Mouse (Mus musculus) ES-E14 (cell line): Measurements from ENCODE around the gene Cwc22. TPM values are rescaled to one million over a fixed set of nuclear protein-coding genes. Genes with fewer than 3 reads are reported as not detected.

Experiments
- DNase-seq: peaks from one replicate; pipeline ENCODE4 v3.0.0-alpha.2; 2013; ENCODE audit warnings: low read depth, low spot score
- H3K27ac ChIP-seq: 2 replicates; pipeline ENCODE4 v1.5.1; 2012; ENCODE audit warnings: low read depth, mild to moderate bottlenecking, low read length, moderate library complexity, mixed read lengths; ENCODE audit not compliant: poor library complexity, insufficient read depth, severe bottlenecking
- H3K36me3 ChIP-seq: 2 replicates; pipeline ENCODE4 v1.6.1; 2012; ENCODE audit warnings: mild to moderate bottlenecking, low read length, moderate library complexity, mixed read lengths; ENCODE audit not compliant: control insufficient read depth, poor library complexity, insufficient read depth, severe bottlenecking
- H3K4me1 ChIP-seq, 2 experiments: fragments of 150-350 bp in 1 of 2; sonication (generic) in 1 of 2; 2 replicates each; pipeline ENCODE4 v1.6.1; 2012; ENCODE audit warnings: low read length in 2 of 2, mild to moderate bottlenecking in 1 of 2, mixed read lengths in 1 of 2; ENCODE audit not compliant: control insufficient read depth in 2 of 2, insufficient read depth in 2 of 2, poor library complexity in 1 of 2
- H3K4me3 ChIP-seq, 2 experiments: fragments of 150-350 bp in 1 of 2; sonication (generic) in 1 of 2; 2 replicates each; pipeline ENCODE4 v1.5.1; 2012; ENCODE audit warnings: low read length in 2 of 2, low read depth in 1 of 2, mild to moderate bottlenecking in 1 of 2, mixed read lengths in 1 of 2; ENCODE audit not compliant: insufficient read depth in 1 of 2, poor library complexity in 1 of 2, severe bottlenecking in 1 of 2
- H3K9ac ChIP-seq: 2 replicates; pipeline ENCODE4 v1.6.1; 2012; ENCODE audit warnings: low read depth, mild to moderate bottlenecking, low read length, mixed read lengths; ENCODE audit not compliant: poor library complexity, insufficient read depth, severe bottlenecking
- H3K9me3 ChIP-seq: fragments of 150-350 bp; sonication (generic); 2 replicates; pipeline ENCODE4 v1.6.1; 2012; ENCODE audit warnings: low read depth, mild to moderate bottlenecking, low read length; ENCODE audit not compliant: control insufficient read depth, insufficient read depth
- CHD2 ChIP-seq: IDR thresholded peaks from 2 replicates; pipeline ENCODE4 v1.6.1; 2014; ENCODE audit warnings: mild to moderate bottlenecking, low read depth, low read length, inconsistent platforms
- HCFC1 ChIP-seq: IDR thresholded peaks from 2 replicates; pipeline ENCODE4 v1.6.1; 2012; ENCODE audit warnings: low read length, inconsistent platforms, borderline replicate concordance; ENCODE audit not compliant: insufficient read depth
- MAFK ChIP-seq: IDR thresholded peaks from 2 replicates; pipeline ENCODE4 v1.6.1; 2014; ENCODE audit warnings: mild to moderate bottlenecking, low read depth, low read length, inconsistent platforms; ENCODE audit not compliant: insufficient read depth
- ZC3H11A ChIP-seq: IDR thresholded peaks from 2 replicates; pipeline ENCODE4 v1.6.1; 2012; ENCODE audit warnings: low read depth, mild to moderate bottlenecking, inconsistent platforms, low read length, borderline replicate concordance
- ZNF384 ChIP-seq: IDR thresholded peaks from 2 replicates; pipeline ENCODE4 v1.6.1; 2012; ENCODE audit warnings: low read depth, low read length, inconsistent platforms
- in situ Hi-C, 2 experiments: fragments of 600-800 bp; cut with MboI; formaldehyde crosslinking; loops; one replicate each; pipeline ENCODE4 v1.15.1; 2025; ENCODE audit warnings: low sequenced_read_pairs in 2 of 2, inconsistent platforms in 1 of 2; ENCODE audit not compliant: unreplicated experiment in 2 of 2
- total RNA-seq: library from RNA; depleted of rRNA; stranded (reverse); fragments of 300-350 nt; gene quantifications from 2 replicates; pipeline ENCODE4 v1.2.3, GENCODE M21; 2012

The Cwc22 gene
- total RNA-seq, 1 experiment, result 57.7 TPM

GRCm38 (mm10) chr2:77916586-77917359 lies 29.4 kb downstream of the Cwc22 start:
- in situ Hi-C loops, result no loop called here
- no peak for TF ChIP-seq MAFK
- H3K9me3 ChIP-seq, result no peaks in the 10 kb centered on the region
- H3K9ac ChIP-seq, result no peak overlapping the region
- H3K36me3 ChIP-seq, result peaks cover 12% of the 10 kb centered on the region
- H3K27ac ChIP-seq, result no peak overlapping the region
- H3K4me1 ChIP-seq, result no peaks in the 10 kb centered on the region
- H3K4me3 ChIP-seq, result no peak overlapping the region
- DNase-seq, result no peak

GRCm38 (mm10) chr2:77915187-77915586 lies 31.0 kb downstream of the Cwc22 start:
- H3K9ac ChIP-seq, result no peak overlapping the region
- no peaks in the 10 kb centered on the region for H3K4me1 ChIP-seq
- H3K36me3 ChIP-seq, result peaks cover 12% of the 10 kb centered on the region
- in situ Hi-C loops, result no loop called here
- TF ChIP-seq HCFC1 (no peak), CHD2 (no peak), ZC3H11A (no peak), ZNF384 (no peak), MAFK (no peak)
- H3K9me3 ChIP-seq, result no peaks in the 10 kb centered on the region
- H3K4me3 ChIP-seq, result no peak overlapping the region
- no peak for DNase-seq
- no peak overlapping the region for H3K27ac ChIP-seq

GRCm38 (mm10) chr2:77913628-77914027 lies 32.5 kb downstream of the Cwc22 start:
- no peak overlapping the region for H3K4me3 ChIP-seq
- H3K27ac ChIP-seq, result no peak overlapping the region
- DNase-seq, result no peak
- no peaks in the 10 kb centered on the region for H3K4me1 ChIP-seq
- H3K9ac ChIP-seq, result no peak overlapping the region
- peaks cover 10% of the 10 kb centered on the region for H3K36me3 ChIP-seq
- H3K9me3 ChIP-seq, result no peaks in the 10 kb centered on the region
- TF ChIP-seq CHD2 (no peak), ZC3H11A (no peak), HCFC1 (no peak), ZNF384 (no peak), MAFK (no peak)
- in situ Hi-C loops, result no loop called here

DNA sequence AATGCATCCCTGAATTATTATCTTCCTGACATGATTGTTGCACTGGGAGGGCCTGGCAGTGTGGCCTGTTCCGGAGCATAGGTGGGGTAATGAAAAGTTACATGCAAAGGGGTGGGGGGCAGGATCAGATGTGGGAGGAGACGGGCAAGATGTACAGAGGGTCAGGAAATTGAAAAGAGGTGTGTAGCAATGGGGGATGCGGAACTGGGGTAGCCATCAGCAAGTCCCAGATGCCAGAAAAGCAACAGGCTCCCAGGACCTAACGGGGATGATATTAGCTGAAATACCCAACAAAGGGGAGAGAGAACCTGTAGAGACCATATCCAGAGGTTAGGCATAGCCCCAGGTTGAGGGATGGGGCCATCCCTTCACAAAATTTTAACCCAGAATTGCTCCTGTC lies 34.0 kb downstream of the Cwc22 start:
- Histone ChIP-seq H3K9me3 (no peaks in the 10 kb centered on the region), H3K27ac (no peak overlapping the region), H3K4me3 (no peak overlapping the region), H3K4me1 (no peaks in the 10 kb centered on the region), H3K36me3 (peaks cover 10% of the 10 kb centered on the region), H3K9ac (no peak overlapping the region)
- in situ Hi-C loops, result no loop called here
- TF ChIP-seq CHD2 (no peak), HCFC1 (no peak), ZC3H11A (no peak), MAFK (no peak), ZNF384 (no peak)
- DNase-seq, result no peak

DNA sequence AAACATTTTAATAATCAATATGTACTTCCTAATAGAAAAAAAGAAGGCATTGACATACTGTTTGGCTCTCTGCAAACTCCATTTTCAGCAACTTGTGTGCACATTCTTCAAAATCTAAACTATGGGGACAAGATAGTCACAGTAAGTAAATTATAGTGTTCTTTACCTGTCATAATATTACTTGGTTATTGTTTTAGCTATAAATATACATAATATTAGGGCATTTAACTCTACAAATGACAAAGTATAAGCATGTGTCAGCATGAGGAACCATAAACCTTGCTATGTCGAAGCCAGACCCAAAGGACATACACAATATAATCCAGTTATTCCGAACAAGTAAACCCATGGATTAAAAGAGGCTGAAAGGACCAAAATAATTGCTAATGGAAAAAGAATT lies 34.7 kb downstream of the Cwc22 start:
- TF ChIP-seq ZNF384 (no peak), CHD2 (no peak), ZC3H11A (no peak), MAFK (no peak), HCFC1 (no peak)
- Histone ChIP-seq H3K4me3 (no peak overlapping the region), H3K36me3 (peaks cover 6% of the 10 kb centered on the region), H3K4me1 (no peaks in the 10 kb centered on the region), H3K27ac (no peak overlapping the region), H3K9ac (no peak overlapping the region), H3K9me3 (no peaks in the 10 kb centered on the region)
- in situ Hi-C loops, result no loop called here
- no peak for DNase-seq
